Mouse (Mus musculus): ENCODE results near the gene Pomgnt2.
A peak's percentile ranks its signal among the peaks of the same experiment; 100 is the strongest.

Gene Pomgnt2

DNA sequence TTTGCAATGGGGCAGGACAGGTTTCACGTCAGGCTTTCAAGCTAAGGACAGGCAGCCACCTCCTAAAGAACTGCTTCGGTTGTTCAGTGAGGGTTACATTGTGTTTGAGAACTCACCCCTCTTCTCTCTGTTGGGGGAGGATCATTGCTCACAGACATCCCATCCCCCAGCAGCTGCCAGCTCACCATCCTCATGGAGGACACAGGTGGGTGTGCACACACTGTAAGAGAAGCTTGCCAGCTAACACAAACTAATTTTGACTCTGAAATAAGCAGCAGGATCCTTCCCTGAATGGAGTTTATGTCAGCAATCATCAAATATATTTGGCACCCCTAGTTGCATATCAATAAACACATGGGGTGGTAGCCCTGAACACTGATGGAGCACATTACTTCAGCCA lies 15.9 kb upstream of the Pomgnt2 start:
- no peak for DNase-seq (ENCODE audit: low spot score)

DNA sequence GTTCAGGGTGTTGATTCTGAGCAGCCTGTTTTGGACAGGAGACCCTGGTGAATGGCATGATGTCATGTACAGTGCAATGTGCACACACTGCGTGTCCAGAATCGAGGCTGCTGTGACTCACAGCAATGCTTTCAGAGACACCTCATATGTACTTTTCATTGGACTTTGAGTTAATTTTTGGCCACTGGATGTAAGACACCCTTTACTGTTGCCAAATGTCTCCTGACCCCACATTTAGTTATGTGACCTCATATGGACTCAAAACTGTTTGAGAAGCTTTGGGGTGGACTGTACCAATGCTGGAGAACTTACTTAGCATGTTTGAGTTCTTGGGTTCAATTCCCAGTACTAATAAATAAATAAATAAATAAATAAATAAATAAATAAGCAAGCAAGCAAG lies 13.8 kb upstream of the Pomgnt2 start:
- DNase-seq (ENCODE audit: low spot score) = no peak

DNA sequence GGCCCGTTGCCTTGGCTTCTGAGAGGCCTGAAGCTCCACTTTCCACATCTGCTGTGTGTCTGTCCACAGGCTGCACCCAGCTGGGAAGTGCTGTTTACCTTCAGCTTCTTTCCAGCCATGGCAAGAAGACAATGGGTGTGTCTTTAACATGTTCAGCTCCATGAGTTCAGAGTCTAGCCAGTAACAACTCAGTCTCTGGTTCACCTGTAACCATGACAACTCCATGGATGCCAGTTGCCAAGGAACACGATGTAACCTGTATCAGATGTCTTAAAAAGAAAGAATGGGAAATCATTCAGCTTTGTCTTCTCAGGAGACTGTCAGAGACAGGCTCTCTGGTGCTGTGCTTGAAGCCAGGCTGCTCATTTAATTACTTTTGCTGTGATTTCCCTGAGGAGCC lies 12.0 kb upstream of the Pomgnt2 start:
- DNase-seq (ENCODE audit: low spot score) = no peak

DNA sequence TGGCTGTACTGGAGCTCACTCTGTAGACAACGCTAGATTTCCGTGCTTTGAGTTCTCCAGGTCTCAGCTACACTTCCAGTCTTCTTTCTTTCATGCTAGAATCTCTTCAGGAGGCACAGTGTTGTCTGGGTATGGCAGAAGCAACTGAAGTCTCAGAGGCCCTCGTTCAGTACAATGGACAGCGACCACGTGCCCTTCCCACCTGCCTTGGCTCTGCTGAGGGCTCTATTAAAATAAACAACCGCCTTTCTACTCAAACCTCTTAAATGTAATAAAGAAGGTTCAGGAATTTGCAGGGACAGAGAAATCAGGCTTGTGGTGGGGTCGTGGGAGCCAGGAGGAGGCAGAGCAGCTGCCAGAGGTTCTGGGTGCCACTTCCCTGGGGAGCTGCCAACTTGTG lies 9.7 kb upstream of the Pomgnt2 start:
- DNase-seq (ENCODE audit: low spot score) = peak; percentile 41

DNA sequence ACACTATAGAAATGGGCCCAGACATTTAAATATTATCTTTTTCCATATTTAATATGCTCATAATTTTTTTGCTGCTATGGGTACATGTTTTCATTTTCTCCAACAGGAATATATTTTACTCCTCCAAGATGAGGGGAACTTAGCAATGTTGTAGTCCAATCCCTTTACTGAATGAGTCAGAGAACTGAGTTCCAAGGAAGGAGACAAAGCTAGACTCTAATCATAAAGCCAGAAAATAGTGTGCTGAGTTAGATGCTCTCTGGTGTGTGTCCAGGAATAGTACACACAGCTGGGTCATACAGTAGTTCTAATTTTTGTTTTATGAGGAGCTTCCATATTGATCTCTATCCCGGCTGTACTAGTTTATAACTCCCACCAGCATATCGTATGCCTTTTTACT lies 9.3 kb upstream of the Pomgnt2 start:
- DNase-seq (ENCODE audit: low spot score) = no peak

DNA sequence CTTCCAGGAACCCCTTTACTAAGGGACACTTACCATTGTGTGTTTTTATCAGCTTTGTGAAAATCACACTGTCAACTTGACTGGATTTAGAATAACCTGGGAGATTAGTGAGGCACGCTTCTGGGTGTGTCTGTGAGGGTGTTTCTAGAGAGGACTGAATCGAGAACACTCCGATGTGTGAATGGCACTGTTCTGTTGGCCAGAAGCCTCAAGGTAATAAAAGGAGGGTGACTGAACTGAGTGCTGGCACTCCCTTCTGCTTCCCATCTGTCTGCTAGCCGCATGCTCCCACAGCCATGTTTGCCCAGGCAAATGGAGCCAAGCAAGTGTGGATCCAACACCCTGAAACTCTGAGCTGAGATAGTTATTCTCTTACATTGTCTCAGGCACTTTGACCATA lies 1.1 kb upstream of the Pomgnt2 start:
- DNase-seq (ENCODE audit: low spot score) = no peak

DNA sequence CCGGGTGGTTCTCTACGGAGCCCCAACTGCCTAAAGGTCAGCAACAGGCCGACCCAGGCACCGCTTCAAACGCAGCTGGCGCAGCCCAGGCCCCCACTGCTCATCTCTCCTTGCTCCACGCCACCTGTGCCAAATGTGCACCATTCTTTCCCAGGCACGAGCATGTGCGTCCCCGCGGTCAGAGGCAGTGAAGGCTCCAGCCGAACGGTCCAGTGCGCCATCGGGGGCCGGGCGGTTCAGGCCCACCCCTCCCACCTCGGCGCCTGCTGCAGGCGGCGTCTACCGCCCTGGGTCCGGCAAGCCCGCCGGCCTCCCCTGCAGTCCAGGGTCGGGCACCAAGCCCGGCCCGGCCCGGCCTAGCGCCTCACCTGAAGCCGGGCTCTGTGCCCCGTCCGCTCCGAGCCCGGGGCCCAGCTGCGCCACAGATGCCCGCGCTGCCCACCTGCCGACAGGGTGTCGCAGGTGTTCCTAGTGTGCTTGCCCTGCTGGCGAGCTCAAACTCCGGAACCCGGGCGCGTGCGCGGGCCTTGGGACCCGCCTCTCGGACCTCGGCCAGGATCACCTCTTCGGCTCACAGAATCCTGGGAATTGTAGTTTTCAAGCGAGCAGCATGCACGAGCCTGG lies 1.3 kb downstream of the Pomgnt2 start:
- DNase-seq (ENCODE audit: low spot score) = peak; percentile 89

DNA sequence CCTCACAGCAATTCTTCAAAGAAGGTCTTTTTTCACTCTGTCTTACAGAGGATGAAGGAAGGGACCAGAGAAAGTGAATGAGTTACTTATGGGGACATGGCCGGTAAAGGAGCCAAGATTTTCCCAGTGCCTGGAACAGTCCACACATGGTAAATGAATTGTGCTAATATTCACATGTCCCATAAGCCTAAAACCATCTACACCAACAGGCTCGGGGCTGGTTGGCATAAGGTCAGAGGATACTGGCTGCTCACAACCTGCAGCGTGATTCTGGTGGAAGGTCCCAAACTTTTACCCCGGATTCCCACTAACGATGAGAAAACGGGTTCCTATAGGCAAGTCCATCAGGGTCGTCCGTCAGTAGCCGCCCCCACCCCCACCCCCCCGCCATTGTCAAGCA lies 1.8 kb downstream of the Pomgnt2 start:
- no peak for DNase-seq (ENCODE audit: low spot score)

DNA sequence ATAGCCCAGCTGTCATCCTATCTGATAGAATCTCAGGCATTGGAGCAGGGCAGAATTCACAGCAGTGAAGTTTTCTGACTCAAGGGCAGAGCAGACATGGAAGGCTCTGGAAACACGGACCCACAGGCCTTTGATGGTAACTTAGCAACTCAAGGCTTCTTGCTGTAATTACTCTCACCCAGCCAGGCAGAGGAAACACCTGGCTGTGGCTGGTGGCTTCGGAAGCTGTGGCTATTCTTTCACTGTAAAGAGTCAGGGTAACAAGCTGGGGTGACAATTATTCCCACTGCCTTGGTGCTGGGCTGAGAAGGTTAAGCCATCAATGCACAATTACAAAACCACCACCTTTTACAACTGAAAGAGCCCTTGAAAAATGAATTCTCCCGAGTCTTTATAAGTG lies 3.9 kb downstream of the Pomgnt2 start:
- no peak for DNase-seq (ENCODE audit: low spot score)

DNA sequence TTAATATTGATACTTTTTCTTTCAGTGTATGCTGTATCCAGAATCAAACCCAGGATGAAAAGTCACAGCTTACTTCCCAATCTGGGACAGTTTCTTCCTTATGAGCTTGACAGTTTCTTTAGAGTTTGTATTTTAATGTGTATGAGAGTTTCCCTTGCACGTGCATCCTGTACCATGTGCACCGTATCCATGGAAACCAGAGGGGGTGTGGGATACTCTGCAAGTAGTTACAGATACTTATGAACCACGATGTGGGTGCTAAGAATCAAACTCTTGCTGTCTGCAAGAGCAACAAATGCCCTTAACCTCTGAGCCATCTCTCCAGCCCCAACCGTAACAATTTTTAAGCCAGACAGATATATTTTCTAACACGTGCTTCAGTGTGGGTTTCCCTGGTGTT lies 5.9 kb downstream of the Pomgnt2 start:
- no peak for DNase-seq (ENCODE audit: low spot score)

DNA sequence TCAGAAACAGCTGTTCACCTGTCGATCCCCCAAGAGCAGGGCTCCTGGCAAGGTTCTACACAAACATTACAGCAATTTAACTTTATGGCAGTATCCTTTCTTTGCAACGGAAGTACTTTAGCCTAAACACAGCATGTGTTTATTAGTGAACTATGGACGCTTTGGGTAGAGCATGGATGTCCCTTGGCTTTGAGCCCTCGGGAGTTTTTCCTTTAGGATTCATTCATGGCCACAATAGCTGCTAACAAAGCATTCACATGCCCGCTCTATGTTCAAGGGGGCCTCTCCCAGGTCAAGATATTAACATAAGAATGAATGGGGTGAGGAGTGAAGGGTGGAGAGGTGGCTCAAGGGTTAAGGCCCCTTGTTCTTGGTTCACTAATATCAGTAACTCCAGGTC lies 7.4 kb downstream of the Pomgnt2 start:
- DNase-seq (ENCODE audit: low spot score) = no peak

DNA sequence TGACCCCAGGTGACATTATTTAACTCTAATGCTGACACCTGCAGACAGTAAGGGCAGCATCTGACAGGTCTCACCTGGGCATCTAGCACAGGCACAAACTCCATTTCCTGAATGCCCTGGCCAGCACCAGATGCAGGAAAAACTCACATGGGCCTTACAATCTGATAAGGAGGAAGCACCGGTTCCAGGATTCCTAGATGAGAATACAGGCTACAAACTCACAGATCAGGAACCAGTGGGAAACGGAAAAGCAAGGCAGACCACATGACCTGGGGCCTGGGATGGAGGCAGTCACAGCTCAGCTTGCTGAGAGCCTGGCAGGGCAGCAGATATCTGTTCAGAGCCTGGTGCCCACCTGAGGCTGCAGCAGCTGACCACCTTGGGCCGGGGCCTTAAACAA lies 8.0 kb downstream of the Pomgnt2 start:
- no peak for DNase-seq (ENCODE audit: low spot score)

DNA sequence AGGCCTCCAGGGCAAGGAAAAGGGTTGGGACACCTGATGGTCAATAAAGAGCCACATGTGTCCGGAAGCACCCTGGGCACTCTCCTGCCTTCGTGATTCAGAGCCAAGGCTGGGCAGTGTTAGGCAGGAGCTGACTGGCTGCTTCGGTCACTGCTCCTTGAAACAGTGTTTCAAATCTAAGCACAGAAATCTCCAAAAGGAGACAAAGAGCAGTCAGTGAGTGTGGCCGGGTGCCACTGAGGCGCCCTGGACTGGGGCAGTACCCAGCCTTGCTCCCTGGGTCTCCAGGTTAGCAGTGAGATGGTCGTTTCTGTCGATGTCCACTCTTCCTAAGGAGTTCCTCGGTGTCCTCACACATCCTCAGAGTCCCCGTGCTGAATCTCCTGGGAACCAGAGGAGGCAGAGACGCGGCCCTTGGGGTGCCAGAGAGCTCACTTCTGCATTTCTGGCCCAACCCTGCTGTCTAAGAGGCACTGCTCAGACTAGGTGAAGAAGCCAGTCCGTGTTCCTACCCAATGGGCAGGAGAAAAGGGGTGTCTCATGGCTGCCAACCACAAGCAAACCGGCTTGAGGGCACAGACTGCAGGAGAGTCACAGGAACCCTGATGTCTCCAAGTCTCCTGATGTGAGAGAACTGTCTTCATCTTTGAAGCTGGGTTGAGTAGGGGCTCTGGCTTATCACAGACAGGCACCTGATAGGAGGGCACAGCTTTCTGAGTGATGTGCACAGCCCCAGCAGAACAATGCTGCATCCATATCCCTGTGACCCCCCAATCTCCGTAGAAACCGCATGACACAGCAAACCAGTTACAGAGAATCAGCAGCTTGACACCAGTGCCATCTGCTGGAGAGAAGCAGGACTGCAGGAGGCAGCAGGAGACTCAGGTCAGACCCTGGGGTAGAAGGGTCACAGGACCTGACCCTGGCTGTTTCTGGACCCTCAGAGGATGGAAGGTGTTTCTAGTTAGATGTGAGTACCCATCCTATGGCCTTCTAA lies 12.1 kb downstream of the Pomgnt2 start:
- DNase-seq (ENCODE audit: low spot score) = peak; percentile 58

DNA sequence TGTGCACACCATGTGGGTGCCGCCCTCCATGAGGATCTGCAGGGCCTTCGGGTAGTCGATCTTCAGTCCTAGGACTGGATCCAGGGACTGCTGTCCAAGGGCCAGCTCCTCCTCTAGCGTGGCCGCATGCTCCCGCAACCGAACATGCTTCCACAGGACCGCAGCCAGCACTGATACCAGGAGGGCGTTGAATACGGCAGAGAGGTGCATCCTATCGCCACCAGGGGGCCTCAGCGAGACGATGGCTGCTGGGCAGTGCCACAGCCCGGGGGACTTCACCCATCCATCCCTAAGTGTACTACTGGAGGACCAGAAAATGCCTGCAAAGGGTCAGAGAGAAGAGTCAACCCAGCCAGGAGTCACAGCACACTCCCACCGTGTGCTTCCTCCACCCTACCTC lies 13.4 kb downstream of the Pomgnt2 start:
- no peak for DNase-seq (ENCODE audit: low spot score)

DNA sequence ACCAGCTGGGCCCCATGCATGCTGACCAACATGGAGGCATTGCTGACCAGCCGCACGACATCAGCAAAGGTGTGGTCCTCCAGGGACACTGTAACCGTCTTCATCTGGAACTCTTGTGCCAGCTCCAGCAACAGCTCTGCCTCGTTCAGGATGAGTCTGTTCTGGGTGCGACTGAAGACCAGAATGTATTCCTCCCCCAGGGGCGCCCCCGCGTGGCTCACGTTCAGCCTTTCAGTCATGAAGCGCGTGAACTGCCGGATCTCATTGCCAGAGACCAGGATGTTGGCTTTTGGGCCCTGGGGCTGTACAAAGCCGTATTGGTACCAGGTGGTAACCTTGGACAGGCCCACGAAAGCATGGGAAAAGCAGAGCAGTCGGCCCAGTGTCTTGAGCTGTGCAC lies 14.2 kb downstream of the Pomgnt2 start:
- DNase-seq (ENCODE audit: low spot score) = no peak

DNA sequence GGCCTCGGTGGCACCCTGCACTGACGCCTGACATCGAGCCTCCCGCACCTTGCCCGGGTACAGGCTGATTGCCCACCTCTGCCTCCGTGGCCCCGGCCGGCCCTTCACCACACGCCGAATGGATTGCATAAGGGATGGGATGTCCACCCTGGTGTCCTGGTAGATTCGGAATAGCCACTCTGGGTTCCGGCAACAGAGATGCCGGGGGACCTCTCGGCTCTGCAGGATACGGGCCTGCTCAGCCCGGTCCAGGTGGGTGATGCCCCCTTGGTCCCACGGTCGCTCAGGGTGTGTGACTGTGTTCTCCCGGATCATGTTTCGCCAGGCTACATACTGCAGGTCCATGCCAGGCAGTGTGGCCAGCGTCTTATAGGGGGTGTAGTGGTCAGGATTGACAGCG lies 14.7 kb downstream of the Pomgnt2 start:
- DNase-seq (ENCODE audit: low spot score) = no peak

DNA sequence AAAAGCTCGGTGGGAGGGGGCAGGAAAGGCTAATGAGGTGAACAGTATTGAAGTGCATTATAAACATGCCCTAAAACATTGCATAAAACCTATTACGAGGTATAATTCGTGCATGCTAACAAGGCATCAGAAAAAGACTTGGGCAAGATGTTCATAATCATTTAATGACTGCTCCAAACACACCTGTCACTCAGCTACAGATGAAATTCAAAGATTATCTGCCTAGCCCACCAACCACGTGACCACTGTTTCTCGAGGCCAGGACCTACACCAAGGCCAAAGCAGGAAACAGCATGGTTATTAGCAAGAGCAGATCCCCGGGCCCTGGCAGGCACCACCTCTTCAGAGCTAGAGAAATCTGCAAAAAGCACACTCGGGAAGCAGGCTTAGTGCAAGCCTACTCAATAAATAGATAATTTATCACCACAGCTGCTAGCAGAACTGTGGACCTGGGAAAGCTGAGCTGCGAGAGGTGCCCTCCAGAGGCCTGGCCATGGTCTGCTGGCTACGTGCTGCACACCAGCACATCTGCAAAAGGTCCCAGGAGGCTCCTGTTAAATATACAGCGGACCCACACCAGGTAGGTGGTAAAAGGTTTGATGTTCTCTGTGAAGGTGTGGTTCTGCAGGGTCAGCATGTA lies 15.3 kb downstream of the Pomgnt2 start:
- no peak for DNase-seq (ENCODE audit: low spot score)

DNA sequence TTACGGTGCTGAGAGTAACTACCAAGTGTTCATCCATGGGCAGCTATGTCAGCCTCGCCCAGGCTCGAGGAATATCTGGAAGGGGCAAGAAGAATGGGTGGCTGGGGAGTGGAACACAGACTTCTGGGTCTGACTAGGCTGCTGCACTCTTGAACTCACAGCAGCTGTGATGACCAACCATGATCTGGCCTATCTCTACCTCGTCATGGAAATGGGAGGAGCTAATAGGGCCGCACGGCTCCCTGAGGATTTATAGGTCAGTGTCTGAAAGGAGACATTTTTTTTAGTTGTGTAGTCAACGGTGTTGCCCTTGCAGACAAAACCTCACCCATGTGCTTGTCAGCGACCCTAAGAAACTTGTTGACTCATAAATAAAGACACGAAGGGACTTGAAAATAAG lies 15.9 kb downstream of the Pomgnt2 start:
- DNase-seq (ENCODE audit: low spot score) = no peak

DNA sequence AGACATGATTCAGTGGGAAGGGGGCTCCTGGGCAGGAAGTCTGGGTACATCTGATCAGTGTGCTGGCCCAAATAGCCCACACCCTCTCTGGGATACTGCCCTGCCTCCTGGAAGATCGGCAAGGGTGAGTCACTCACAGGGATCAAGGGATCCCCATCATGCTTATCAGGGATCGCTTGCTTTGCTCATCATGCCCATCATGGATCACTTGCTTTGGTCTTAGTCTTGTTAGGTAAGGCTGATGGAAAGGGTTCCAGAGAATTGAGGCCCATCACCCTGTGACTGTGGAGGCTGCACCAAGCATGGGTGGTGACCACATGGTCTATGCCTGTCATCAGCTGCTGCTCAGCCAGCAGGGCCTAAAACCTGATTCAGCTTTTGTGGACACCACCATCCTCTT lies 21.6 kb downstream of the Pomgnt2 start:
- DNase-seq (ENCODE audit: low spot score) = no peak

DNA sequence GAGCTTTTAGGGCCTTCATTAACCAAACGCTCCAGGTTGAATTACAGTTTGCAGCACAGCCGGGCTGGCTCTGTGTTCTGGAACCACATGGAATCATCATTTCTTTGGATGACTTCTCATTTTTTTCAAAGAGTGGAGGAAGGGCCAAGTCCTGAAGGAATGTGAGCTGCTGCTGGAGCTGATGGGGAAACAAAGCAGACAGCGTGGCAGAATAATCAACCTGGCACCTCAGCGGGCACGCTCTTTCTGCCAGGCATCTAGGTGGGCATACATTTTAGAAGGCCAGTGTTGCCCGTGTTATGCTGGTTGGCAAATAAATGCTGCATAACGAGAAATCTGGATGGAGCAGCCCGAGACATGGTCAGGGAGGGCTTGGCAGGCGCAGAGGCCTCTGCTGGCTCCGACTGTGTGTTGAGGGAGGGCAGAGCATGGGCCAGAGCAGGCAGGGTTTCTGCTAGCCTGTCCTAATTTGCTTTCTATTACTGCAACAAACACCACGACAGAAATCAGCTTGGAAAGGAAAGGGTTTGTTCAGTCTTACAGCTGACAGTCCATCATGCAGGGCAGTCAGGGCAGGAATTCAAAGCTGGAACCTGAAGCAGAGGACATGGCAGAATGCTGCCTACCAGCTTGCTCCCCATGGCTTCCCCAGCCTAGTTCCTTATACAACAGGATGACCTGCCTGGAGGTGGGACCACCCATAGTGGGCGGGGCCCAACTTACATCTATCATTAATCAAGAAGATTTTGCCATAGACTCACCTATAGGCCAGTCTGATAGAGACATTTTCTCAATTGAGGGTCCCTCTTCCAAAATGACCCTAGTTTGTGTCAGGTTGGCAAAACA lies 22.5 kb downstream of the Pomgnt2 start:
- DNase-seq (ENCODE audit: low spot score) = no peak

DNA sequence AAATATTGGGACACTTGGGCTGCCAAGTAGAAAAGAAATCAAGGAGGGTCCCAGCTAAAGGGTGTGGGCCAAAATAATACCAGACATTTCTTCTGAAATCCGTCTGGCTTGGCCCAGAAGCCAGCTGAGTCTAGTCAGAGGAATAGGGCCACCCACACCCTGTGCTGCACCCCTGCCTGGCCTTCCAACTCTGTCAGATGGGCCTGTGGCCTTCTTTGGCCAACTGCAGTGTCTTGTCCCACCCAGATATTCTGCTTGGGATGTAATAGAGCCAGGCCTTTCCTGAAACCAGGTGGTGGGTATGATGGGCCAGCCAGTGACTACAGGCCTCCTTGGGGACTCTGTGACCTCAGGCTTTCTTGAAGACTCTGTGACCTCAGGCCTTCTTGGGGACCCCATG lies 23.7 kb downstream of the Pomgnt2 start:
- DNase-seq (ENCODE audit: low spot score) = no peak

DNA sequence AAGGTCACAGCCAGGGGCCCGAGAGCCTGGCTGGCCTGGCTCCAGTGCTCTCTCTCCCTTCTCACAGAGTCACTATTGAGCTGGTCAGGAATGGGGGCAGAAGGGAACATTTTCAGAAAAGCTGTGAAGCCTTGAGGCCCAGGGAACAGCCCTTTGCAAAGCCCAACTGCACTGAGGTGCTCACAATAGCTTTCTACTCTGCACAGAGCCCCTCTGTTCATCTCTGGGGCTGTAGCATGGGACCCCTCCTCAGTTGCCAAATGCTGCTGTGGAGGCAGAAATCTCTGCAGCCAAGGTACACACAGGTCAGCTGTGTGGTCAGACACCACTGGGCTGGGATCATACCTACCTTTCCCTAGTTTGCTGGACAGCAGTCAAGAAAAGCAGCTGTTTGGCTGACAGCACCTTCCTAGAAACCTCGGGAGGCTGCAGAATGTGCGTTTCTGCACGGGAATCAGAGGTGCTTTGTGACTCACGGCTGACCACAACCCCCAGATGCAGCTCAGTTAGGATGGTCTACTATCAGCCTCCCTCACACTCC lies 27.0 kb downstream of the Pomgnt2 start:
- DNase-seq (ENCODE audit: low spot score) = no peak
